Mouse (Mus musculus): ENCODE data around the gene Trim29.

- TF ChIP-seq POLR2A (IDR thresholded peaks at IDR 0.05; ENCODE audit: low read depth, low read length) = no peak
- no peak for TF ChIP-seq CTCF (IDR thresholded peaks at IDR 0.05; ENCODE audit: extremely low read depth, insufficient read length, insufficient replicate concordance, low read depth, low read length)
Observed at GRCm38 (mm10) chr9:43368781-43369180, 58.1 kb downstream of the Trim29 start.
